Mouse (Mus musculus): ENCODE results near the gene Spint1. TPM values are rescaled to one million over a fixed set of nuclear protein-coding genes. Genes with fewer than 3 reads are reported as not detected.

Spint1 gene
- under 1 TPM in 1 of 4 experiments, not detected in 3; 0.13 TPM for total RNA-seq (2022)

DNA sequence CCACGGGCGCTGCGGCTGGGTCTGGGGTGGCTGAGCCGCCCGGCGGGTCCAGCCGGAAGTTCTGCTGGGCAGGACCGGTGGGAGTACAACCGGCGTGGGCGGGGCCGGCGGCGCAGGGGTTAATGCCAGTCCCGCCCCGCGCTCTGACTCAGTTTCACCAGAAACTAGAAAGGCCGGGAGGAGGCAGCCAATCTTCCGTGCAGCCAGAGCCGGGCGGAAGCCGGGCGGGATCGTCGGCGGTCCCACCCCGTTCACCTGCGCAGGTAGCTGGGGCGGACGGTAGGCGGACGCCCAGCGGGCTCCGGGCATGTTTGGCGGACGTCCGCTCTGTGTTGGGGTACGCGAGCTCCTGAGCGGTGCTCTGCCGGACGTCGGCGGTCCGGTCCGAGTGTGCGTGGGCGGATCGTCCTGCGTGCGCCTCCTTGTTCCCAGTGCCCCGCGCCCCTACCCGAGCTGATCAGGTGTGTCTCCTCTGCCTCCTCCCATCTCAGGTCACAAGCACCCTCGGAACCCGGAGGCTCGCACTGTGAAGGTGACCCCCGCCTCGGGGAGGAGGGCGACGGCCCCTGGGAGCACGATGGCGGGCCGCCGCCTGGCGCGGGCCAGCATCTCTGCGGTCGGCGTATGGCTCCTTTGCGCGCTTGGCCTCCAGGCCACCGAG, at the start of gene Spint1:
Spint1 (plus strand) TSS at position 153 of the 661 bp plus-strand sequence.
- no peak for DNase-seq (ENCODE audit: low spot score in 2 of 2)

- peak; percentile 75 to 80 for DNase-seq (ENCODE audit: low spot score in 2 of 2)
Measured at GRCm38 (mm10) chr2:119189029-119189710, 48.0 kb upstream of the Spint1 start.

DNA sequence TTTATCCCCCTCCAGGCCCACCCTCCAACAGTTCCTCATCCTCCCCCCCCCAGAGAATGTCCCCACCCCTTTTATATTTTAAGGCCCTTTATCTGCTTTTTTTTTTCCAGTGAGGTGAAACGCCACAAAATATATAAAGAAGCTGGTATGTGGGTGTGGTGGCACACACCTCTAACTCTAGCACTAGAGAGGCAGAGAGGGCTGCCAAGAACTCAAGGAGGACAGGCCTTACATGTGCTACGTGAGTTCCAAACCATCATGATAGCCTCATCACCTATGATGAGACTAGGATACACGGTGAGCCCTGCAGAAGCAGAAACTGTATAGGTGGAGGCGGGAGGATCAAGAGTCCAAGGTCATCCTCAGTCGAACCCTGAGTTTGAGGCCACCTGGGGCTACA, 46.2 kb upstream of the Spint1 start:
- no peak for DNase-seq (ENCODE audit: low spot score in 2 of 2)

DNA sequence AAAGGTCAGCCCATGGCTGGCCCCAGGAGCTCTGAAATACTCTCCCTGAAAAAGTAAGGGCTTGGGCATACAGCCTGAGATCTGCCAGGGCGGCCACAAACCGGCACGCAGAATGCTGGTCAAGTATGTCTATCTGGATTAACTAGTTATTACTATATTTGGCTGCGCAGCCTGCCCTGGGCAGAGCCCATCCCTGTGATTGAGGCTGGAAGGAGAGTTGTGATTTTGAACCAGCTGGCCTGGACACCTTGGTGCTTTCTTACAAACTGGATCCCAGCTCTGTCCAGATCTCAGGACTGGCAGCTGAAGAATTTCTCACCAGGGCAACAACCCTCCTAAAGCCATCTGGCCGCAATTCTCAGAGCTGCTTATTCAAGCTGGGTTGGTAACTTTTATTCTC, 43.0 kb upstream of the Spint1 start:
- peak; percentile 27 to 68 for DNase-seq (ENCODE audit: low spot score in 2 of 2)

DNA sequence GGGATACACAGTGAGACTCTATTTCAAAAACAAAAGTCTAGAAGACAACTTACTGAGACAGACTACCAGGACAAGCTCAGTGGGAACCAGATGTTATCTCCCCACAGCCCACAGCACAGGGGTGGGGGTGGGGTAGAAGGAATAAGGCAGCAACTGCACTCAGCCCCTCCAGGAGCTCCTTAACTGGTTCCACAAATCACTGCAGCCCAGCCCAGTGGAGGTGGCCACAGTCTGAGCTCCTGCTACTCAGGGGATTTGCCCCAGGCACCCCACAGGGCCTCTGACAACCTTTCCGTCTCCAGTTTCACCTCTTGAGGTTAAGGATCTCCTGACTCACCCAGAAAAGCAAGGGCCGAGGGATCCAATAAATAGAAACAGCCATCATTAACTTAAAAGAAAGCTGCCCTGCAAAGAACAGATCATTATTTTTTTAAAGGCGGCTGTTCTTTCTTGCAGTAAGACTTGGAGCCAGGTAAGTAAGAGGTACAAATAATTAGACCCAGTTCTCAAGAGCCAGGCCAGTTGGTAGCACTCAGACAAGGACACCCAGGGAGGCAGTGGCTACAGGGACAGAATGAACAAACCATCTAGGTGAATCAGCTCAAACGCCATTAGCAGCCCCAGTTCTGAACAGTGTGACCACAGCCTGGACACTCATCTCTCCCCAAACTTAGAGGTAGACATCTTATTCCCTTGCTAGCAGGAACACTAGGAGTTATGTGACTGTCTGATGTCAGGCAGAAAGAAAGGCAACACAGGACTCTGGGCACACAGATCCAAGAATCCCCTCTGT, 40.6 kb upstream of the Spint1 start:
- DNase-seq (ENCODE audit: low spot score in 2 of 2) = no peak

- DNase-seq (ENCODE audit: low spot score in 2 of 2) = no peak
Measured at GRCm38 (mm10) chr2:119197493-119197892, 39.7 kb upstream of the Spint1 start.

DNA sequence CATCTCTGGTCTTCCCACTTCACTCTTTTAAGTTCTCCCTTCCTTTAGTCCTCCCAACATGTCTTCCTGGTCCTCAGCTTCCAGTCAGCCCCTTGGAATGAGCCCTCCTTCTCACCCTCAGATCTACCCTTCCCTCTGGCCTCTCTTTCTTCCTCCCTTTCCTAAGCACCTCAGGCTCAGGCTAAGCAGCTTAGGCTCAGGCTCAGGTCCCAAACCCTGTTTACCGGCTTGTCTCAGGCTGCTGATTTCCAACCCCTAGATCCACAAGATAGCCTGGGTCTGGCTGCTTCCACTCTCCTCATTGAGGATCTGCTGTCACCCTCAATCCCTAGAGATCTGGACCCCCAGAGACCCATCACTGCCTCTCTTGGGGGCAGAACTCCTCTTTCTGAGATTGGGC, 39.1 kb upstream of the Spint1 start:
- DNase-seq (ENCODE audit: low spot score in 2 of 2) = no peak

DNA sequence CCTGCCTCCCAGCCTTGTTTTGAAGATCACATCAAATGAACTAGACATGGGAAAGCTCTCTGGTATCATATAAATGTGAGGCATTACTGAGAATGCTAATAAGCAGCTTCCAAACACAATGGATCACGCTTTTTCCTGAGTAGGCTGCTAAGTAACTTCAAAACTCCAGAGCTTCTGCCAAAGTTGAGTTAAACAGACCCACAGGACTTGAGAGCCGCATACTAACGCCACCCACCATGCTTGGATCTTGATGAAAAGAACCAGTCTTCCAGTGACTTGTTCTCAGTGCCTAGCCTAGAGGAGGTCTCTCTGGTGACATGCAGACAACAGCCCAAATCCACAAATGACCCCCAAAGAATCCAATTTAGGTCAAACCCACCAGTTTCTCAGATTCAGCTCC, 38.2 kb upstream of the Spint1 start:
- no peak for DNase-seq (ENCODE audit: low spot score in 2 of 2)

- DNase-seq (ENCODE audit: low spot score in 2 of 2) = peak in 1 of 2 experiments; percentile 15
Measured at GRCm38 (mm10) chr2:119202914-119203453, 34.2 kb upstream of the Spint1 start.

GRCm38 (mm10) chr2:119203871-119204460, 33.2 kb upstream of the Spint1 start:
- DNase-seq (ENCODE audit: low spot score in 2 of 2) = no peak

DNA sequence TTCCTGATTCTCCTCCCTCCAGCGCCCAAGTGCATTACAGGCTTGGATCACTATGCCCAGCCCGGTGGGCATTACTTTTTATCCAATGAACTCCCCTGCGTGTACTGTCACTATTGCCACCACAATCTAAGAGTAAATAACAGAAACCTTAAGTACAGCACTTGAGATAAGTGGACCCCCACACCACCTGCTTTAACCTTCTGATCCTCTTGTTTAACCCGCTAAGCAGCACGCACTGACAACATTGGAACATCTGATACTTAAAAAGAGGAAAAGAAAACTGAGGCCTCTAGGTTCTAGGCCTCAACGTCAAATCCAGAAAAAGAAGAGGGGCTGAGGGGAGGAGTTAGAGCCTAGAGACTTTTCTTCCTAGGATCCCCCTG, 29.2 kb upstream of the Spint1 start:
- no peak for DNase-seq (ENCODE audit: low spot score in 2 of 2)

- peak; percentile 91 to 93 for DNase-seq (ENCODE audit: low spot score in 2 of 2)
Measured at GRCm38 (mm10) chr2:119208344-119209175, 28.6 kb upstream of the Spint1 start, which contains the start of the genes Zfyve19 and Dnajc17. TSS of gene Zfyve19 (plus strand) at chr2:119208617. TSS of gene Dnajc17 (minus strand) at chr2:119208795.

GRCm38 (mm10) chr2:119209176-119209507, 28.0 kb upstream of the Spint1 start:
- no peak for DNase-seq (ENCODE audit: low spot score in 2 of 2)

DNA sequence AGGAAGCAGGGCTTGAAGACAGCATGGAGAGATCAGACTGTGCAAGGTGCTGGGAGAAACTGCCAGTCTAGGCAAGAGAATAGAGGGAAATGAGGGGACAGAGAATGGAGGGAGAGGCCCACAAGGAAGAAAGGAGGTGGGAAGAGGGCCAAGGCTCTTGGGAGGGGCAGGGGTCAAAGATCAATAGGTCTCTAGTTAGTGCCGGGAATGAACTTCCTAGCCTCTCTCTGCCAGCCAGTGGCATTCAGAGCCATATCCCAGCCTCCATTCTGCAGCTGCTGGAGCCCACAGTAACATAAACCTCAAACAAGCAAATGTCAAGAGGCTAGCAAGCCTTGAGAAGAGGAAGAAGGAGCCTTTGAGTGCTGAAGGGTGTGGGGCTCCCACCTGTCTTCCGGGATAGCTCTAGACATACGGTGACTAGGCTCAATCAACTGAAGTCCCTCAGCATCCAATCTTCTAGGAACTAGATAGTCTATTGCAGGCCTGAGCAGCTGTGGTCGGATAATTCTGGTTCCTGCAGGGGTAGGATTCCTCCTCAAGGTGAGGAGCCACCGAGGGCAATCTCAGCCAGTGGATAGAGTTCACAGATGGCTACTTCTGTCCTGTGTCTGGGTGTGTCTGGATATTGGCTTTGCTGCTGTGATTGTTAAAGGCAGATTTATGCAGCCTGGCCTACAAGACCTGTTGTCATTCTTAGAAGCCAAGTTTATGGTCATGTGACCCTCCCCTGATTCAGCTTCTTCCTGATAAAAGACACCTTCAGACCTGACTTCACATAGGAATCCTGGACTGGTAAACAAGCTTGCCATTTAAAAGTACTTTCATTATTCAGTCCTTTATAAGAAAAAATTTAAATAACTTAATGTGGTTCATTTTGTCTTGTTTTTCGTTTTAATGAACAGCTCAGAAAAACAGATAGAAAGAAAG, 7.1 kb upstream of the Spint1 start, which contains the start of gene Ppp1r14d:
Ppp1r14d (minus strand) TSS at position 132 of the 930 bp plus-strand sequence.
- no peak for DNase-seq (ENCODE audit: low spot score in 2 of 2)

GRCm38 (mm10) chr2:119236682-119237209, 416 bp upstream of the Spint1 start:
- no peak for DNase-seq (ENCODE audit: low spot score in 2 of 2)

GRCm38 (mm10) chr2:119237871-119238220, 684 bp downstream of the Spint1 start:
- DNase-seq (ENCODE audit: low spot score in 2 of 2) = no peak

- no peak for DNase-seq (ENCODE audit: low spot score in 2 of 2)
Measured at GRCm38 (mm10) chr2:119238671-119239070, 1.5 kb downstream of the Spint1 start.

- no peak for DNase-seq (ENCODE audit: low spot score in 2 of 2)
Measured at GRCm38 (mm10) chr2:119240075-119240818, 3.1 kb downstream of the Spint1 start.

- DNase-seq (ENCODE audit: low spot score in 2 of 2) = no peak
Measured at GRCm38 (mm10) chr2:119240819-119241186, 3.6 kb downstream of the Spint1 start.
